Mouse (Mus musculus) stomach, embryonic 16.5 days (tissue): ENCODE measurements around the gene Zcchc2. TPM values are rescaled to one million over a fixed set of nuclear protein-coding genes. Genes with fewer than 3 reads are reported as not detected.

ENCODE experiments used
- ATAC-seq: fragments of 200-750 bp; cut with Nextera tagmentation; 2 replicates; pipeline ENCODE4 v1.8.0; 2017; ENCODE audit warnings: moderate number of reproducible peaks, moderate TSS enrichment; ENCODE audit not compliant: insufficient read depth, low FRiP score
- H3K27ac ChIP-seq: fragments of 300-500 bp; sonication (generic); 2 replicates; pipeline ENCODE4 v1.5.1; 2014; ENCODE audit warnings: low read length
- H3K27me3 ChIP-seq: fragments of 300-500 bp; sonication (generic); 2 replicates; pipeline ENCODE4 v1.6.1; 2014; ENCODE audit warnings: low read length, control low read depth, mixed read lengths; ENCODE audit not compliant: control insufficient read depth, insufficient read depth
- H3K36me3 ChIP-seq: fragments of 300-500 bp; sonication (generic); 2 replicates; pipeline ENCODE4 v1.6.1; 2014; ENCODE audit warnings: low read length; ENCODE audit not compliant: control insufficient read depth, insufficient read depth
- H3K4me1 ChIP-seq: fragments of 300-500 bp; sonication (generic); 2 replicates; pipeline ENCODE4 v1.6.1; 2014; ENCODE audit warnings: low read length, control low read depth, mixed read lengths; ENCODE audit not compliant: control insufficient read depth, insufficient read depth
- H3K4me2 ChIP-seq: fragments of 300-500 bp; sonication (generic); 2 replicates; pipeline ENCODE4 v1.6.1; 2014; ENCODE audit warnings: low read depth, low read length, mixed read lengths
- H3K4me3 ChIP-seq: fragments of 300-500 bp; sonication (generic); replicated peaks from 2 replicates; pipeline ENCODE4 v1.5.1; 2014; ENCODE audit warnings: mild to moderate bottlenecking, low read length
- H3K9ac ChIP-seq: fragments of 300-500 bp; sonication (generic); 2 replicates; pipeline ENCODE4 v1.6.1; 2014; ENCODE audit warnings: low read length
- H3K9me3 ChIP-seq: fragments of 300-500 bp; sonication (generic); replicated peaks from 2 replicates; pipeline ENCODE4 v1.6.1; 2016; ENCODE audit warnings: low read length, control low read depth; ENCODE audit not compliant: control insufficient read depth
- WGBS: fragments of 180-500 bp; shearing (Covaris S2); extraction: QIAGEN DNeasy Blood & Tissue Kit; methylation state at CpG from one replicate; pipeline ENCODE4 v1.1.7; 2014; 5-methylcytosine and 5-hydroxymethylcytosine counted together
- polyA plus RNA-seq: library from polyadenylated mRNA; unstranded; fragments of >200 nt; fragmentation: Nextera tagmentation; extraction: Ambion mirVana; gene quantifications from 2 replicates; pipeline ENCODE4 v1.2.1, GENCODE M21; 2015

The Zcchc2 gene
- polyA plus RNA-seq, 1 experiment from 2014 or later, result 2.2 TPM

DNA sequence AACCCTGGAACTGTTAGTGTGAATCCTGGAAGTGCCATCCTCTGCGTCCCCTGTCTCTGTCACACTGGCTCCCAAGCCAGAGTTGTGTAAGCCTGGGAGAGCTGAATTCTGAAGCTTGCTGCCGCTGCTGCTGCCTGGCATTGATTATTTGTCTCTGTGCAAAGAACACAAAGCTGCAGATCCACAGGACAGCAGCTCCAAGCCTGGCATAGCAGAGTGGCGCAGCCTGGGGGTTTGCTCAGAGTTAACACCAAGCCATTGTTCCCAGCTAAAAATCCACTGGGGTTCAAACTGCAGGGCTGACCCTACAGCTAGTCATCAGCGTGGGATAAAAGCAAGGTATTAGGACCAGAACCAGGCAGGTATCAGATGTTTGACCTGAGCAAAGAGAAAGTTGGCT is 80.6 kb downstream of the Zcchc2 start:
- Histone ChIP-seq H3K36me3 (no peaks in the 10 kb centered on the region), H3K4me2 (no peak overlapping the region), H3K4me1 (no peaks in the 10 kb centered on the region), H3K27me3 (no peaks in the 10 kb centered on the region), H3K9ac (no peak overlapping the region), H3K27ac (no peak overlapping the region), H3K9me3 (no peaks in the 10 kb centered on the region), H3K4me3 (no peak overlapping the region)
- WGBS, result 63% methylated on average over 4 of the region's 4 CpGs
- no peak for ATAC-seq

DNA sequence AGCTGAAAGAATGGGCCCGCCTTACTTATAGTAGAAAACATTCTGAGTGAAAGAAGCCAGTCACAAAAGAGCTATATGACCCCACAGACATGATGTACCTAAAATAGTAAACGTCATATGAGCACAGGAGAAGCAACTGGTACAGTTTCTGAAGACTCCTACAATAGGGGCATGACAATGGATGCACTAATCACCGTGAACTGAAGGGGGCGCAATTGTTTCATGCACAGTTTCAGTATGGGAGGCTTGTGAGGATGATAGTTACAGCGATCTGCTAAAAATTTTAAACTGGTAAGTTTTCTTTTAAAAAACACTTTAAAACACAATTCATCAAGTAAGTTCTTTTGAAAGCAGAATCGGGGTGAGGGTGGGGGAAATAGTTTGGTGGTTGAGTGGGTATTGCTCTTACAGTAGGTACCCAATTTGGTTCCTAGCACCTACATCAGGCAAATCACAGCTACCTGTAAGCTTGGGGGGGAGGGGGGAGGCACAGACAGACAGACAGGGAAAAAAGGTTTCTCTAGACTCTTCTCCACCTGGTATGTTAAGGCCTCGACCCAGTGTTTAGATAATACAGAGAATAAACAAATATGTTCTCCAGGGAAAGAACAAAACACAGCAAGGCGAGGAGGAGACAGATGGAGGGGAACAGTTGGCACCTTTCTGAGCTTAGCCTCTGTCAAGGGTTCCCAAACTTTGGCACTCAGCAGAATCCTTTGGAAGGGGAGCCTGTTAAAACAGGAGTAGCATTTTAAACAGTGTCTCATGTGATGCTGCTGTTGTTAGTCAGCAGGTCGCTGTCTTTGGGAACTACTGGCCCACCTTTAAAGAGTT is 81.2 kb downstream of the Zcchc2 start:
- no peak overlapping the region for H3K4me3 ChIP-seq
- no peaks in the 10 kb centered on the region for H3K4me1 ChIP-seq
- ATAC-seq, result no peak; the same call in 1 of the 2 replicates
- 15% methylated on average over 9 of the region's 9 CpGs for WGBS
- no peaks in the 10 kb centered on the region for H3K9me3 ChIP-seq
- H3K27ac ChIP-seq, result no peak overlapping the region
- no peaks in the 10 kb centered on the region for H3K27me3 ChIP-seq
- no peaks in the 10 kb centered on the region for H3K36me3 ChIP-seq
- no peak overlapping the region for H3K4me2 ChIP-seq
- H3K9ac ChIP-seq, result no peak overlapping the region

DNA sequence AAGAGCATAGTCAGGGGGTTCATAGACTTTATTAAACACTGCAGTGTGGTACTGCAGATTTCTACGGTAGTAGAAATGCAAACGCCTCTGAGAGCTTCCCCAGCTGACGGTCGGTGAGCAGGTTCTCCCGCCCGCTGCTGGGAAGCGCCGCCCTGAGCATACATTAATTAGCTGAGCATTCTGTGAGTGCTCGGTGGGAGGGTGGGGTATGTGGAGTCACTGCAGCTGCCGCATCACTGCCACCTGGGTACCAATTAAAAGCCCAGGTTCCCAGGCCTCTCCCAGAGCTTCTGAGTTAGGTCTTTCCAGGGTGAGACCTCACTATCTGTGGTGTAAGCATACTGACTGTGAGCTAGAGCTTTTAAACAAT is 81.8 kb downstream of the Zcchc2 start:
- no peak overlapping the region for H3K27ac ChIP-seq
- no peak overlapping the region for H3K4me2 ChIP-seq
- H3K36me3 ChIP-seq, result no peaks in the 10 kb centered on the region
- no peak overlapping the region for H3K9ac ChIP-seq
- 4% methylated on average over 10 of the region's 10 CpGs for WGBS
- no peak for ATAC-seq
- no peaks in the 10 kb centered on the region for H3K27me3 ChIP-seq
- no peaks in the 10 kb centered on the region for H3K4me1 ChIP-seq
- H3K9me3 ChIP-seq, result no peaks in the 10 kb centered on the region
- H3K4me3 ChIP-seq, result no peak overlapping the region

DNA sequence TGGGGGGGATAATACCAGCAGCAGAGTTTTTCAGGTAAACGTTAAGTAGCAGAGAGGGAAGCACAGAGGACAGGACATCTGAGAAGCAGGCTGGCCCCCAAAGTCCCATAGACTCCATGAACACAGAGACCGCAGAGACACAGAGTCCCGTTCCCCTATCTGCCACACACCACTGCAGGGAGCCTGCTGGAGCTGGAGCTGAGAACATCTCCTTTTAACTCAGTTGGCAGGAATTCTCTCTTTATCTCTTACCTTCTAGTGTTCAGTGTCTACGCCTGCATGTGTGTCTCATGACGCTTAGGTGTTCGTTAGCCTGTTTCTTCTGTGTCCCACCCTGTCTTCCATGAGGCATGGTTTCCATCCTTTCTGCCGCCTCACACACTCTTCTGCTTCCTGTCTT is 83.0 kb downstream of the Zcchc2 start:
- Histone ChIP-seq H3K36me3 (no peaks in the 10 kb centered on the region), H3K9ac (no peak overlapping the region), H3K4me2 (no peak overlapping the region), H3K4me1 (no peaks in the 10 kb centered on the region), H3K9me3 (no peaks in the 10 kb centered on the region), H3K27me3 (no peaks in the 10 kb centered on the region), H3K4me3 (no peak overlapping the region), H3K27ac (no peak overlapping the region)
- ATAC-seq, result no peak
- 86% methylated on average over 7 of the region's 7 CpGs for WGBS

DNA sequence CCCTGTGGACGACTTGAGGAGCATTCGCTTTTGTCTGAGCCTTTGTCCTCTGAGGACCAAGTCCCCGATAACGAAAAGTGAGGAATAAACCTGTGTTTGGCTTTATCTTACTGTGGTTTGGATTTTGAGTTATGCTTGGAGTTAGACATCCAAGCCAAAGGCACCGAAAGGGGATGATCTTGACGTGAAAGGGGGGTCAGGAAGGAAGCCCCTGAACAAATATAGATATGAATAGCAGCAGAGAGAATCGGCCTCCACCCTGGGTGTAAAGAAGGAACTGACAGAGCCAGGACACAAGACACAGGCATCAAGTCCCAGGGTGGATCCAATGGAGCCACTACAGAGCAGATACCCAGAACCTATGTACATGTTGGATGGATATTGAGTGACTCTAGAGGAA is 83.9 kb downstream of the Zcchc2 start:
- no peaks in the 10 kb centered on the region for H3K9me3 ChIP-seq
- no peak overlapping the region for H3K9ac ChIP-seq
- H3K4me2 ChIP-seq, result no peak overlapping the region
- WGBS, result 71% methylated on average over 7 of the region's 7 CpGs
- H3K36me3 ChIP-seq, result no peaks in the 10 kb centered on the region
- H3K4me3 ChIP-seq, result no peak overlapping the region
- ATAC-seq, result no peak
- no peaks in the 10 kb centered on the region for H3K4me1 ChIP-seq
- H3K27ac ChIP-seq, result no peak overlapping the region
- no peaks in the 10 kb centered on the region for H3K27me3 ChIP-seq

DNA sequence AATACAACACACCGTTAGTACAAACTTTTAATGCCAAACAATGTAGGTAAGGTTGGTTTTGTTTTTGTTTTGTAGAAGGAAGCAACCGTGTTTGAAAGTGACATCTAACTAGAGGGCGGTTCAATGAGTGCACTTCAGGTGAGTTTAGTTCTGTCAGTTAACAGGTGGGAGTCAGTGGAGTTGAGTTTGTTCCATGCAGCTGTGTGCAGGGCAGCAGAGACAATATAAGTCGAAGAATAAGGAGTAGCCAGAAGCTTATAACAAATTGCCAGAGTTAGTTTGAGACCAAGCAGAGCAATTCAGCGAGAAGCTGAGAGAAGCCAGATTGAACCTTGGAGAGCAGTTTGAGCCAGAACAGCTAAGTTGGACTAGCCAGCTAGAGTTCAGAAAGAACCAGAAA is 84.5 kb downstream of the Zcchc2 start:
- H3K9me3 ChIP-seq, result no peaks in the 10 kb centered on the region
- no peaks in the 10 kb centered on the region for H3K27me3 ChIP-seq
- H3K4me1 ChIP-seq, result no peaks in the 10 kb centered on the region
- ATAC-seq, result no peak
- 80% methylated on average over 5 of the region's 5 CpGs for WGBS
- no peak overlapping the region for H3K9ac ChIP-seq
- no peak overlapping the region for H3K4me3 ChIP-seq
- H3K36me3 ChIP-seq, result no peaks in the 10 kb centered on the region
- H3K27ac ChIP-seq, result no peak overlapping the region
- no peak overlapping the region for H3K4me2 ChIP-seq

DNA sequence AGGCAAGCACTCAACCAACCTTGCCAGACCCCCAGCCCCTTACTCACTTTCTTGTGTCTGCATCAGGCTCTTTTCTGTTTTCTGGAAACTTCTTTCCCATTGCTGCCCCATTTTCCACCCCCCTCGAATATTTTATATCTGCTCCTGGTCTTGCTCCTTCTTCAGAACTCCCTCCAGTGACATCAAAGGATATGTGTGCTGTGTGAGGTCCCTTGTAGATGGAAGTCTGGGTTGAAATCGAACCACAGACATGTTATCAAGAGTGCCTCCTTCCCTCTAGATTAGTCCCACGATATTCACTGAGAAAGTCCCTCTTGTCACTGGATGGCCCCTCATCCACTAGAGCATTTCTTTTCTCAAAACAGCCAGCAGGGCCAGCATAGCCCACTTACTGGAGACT is 86.4 kb downstream of the Zcchc2 start:
- Histone ChIP-seq H3K4me1 (no peaks in the 10 kb centered on the region), H3K9me3 (no peaks in the 10 kb centered on the region), H3K4me2 (no peak overlapping the region), H3K4me3 (no peak overlapping the region), H3K27me3 (no peaks in the 10 kb centered on the region), H3K27ac (no peak overlapping the region), H3K36me3 (no peaks in the 10 kb centered on the region), H3K9ac (no peak overlapping the region)
- no peak for ATAC-seq
- 79% methylated on average over 3 of the region's 3 CpGs for WGBS

DNA sequence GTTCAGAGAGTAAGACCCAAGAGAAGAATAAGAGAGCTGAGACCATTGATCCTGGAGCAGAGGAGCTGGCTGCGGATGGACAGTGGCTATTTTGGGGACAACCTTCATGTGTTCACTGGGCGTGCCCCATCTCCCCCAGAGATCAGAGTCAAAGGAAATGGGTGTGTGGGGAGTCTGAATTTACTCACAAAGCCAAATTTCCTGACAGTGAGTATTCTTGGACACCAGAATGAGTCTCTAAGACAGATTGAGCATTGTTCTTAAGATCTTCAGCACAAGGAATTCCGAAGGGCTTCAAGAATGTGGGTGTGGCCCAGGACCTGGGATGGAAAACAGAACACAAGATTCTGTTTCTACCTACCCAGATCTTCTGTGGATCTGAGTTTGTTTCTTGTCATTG is 87.0 kb downstream of the Zcchc2 start:
- 69% methylated on average over 3 of the region's 3 CpGs for WGBS
- ATAC-seq, result no peak
- Histone ChIP-seq H3K36me3 (no peaks in the 10 kb centered on the region), H3K27me3 (no peaks in the 10 kb centered on the region), H3K4me1 (no peaks in the 10 kb centered on the region), H3K9me3 (no peaks in the 10 kb centered on the region), H3K27ac (no peak overlapping the region), H3K4me3 (no peak overlapping the region), H3K9ac (no peak overlapping the region), H3K4me2 (no peak overlapping the region)
